Mouse (Mus musculus): ENCODE results near the gene Picalm. TPM values are rescaled to one million over a fixed set of nuclear protein-coding genes. Genes with fewer than 3 reads are reported as not detected.
"Not testable (repeated sequence)": the region's sequence is repeated elsewhere in the genome, so short reads cannot be mapped to it uniquely, and the experiment has no call there.

Gene Picalm
- polyA plus RNA-seq, 1 experiment from 2014 or later: 43.7 TPM

- H3K4me2 ChIP-seq: no peak overlapping the region
- H3K4me3 ChIP-seq (ENCODE audit: low read depth, low read length): no peak overlapping the region
- no peak overlapping the region for H3K27ac ChIP-seq (ENCODE audit: low read depth, low read length)
- no peak overlapping the region for H3K9ac ChIP-seq (ENCODE audit: low read depth, low read length)
- 85% methylated on average over 2 of the region's 2 CpGs for WGBS (ENCODE audit: insufficient replicate concordance)
- no peaks in the 10 kb centered on the region for H3K9me3 ChIP-seq (replicated peaks; ENCODE audit: control insufficient read depth, low read length)
- H3K4me1 ChIP-seq (ENCODE audit: control insufficient read depth, insufficient read depth, low read length): no peaks in the 10 kb centered on the region
- H3K36me3 ChIP-seq (ENCODE audit: control insufficient read depth, insufficient read depth, low read length): peaks cover 16% of the 10 kb centered on the region
- no peak for ATAC-seq (replicated peaks; ENCODE audit: insufficient number of reproducible peaks, low FRiP score, low TSS enrichment)
- H3K27me3 ChIP-seq (ENCODE audit: control insufficient read depth, insufficient read depth, low read length): no peaks in the 10 kb centered on the region
These were observed 28.0 kb downstream of the Picalm start for GRCm38 (mm10) chr7:90158034-90158433.

GRCm38 (mm10) chr7:90160598-90160997, 30.6 kb downstream of the Picalm start:
- 90% methylated on average over 5 of the region's 5 CpGs for WGBS (ENCODE audit: insufficient replicate concordance)
- no peak overlapping the region for H3K4me2 ChIP-seq
- peaks cover 16% of the 10 kb centered on the region for H3K36me3 ChIP-seq (ENCODE audit: control insufficient read depth, insufficient read depth, low read length)
- H3K4me3 ChIP-seq (ENCODE audit: low read depth, low read length): no peak overlapping the region
- no peak for ATAC-seq (replicated peaks; ENCODE audit: insufficient number of reproducible peaks, low FRiP score, low TSS enrichment)
- H3K27ac ChIP-seq (ENCODE audit: low read depth, low read length): no peak overlapping the region
- no peaks in the 10 kb centered on the region for H3K4me1 ChIP-seq (ENCODE audit: control insufficient read depth, insufficient read depth, low read length)
- H3K9ac ChIP-seq (ENCODE audit: low read depth, low read length): no peak overlapping the region
- no peaks in the 10 kb centered on the region for H3K27me3 ChIP-seq (ENCODE audit: control insufficient read depth, insufficient read depth, low read length)
- H3K9me3 ChIP-seq (replicated peaks; ENCODE audit: control insufficient read depth, low read length): no peaks in the 10 kb centered on the region

- no peak overlapping the region for H3K4me3 ChIP-seq (ENCODE audit: low read depth, low read length)
- no peaks in the 10 kb centered on the region for H3K4me1 ChIP-seq (ENCODE audit: control insufficient read depth, insufficient read depth, low read length)
- H3K27me3 ChIP-seq (ENCODE audit: control insufficient read depth, insufficient read depth, low read length): no peaks in the 10 kb centered on the region
- no peak overlapping the region for H3K27ac ChIP-seq (ENCODE audit: low read depth, low read length)
- H3K4me2 ChIP-seq: no peak overlapping the region
- no peak for ATAC-seq (replicated peaks; ENCODE audit: insufficient number of reproducible peaks, low FRiP score, low TSS enrichment)
- H3K9ac ChIP-seq (ENCODE audit: low read depth, low read length): no peak overlapping the region
- H3K36me3 ChIP-seq (ENCODE audit: control insufficient read depth, insufficient read depth, low read length): peaks cover 27% of the 10 kb centered on the region
- 78% methylated on average over 1 of the region's 1 CpGs for WGBS (ENCODE audit: insufficient replicate concordance)
- no peaks in the 10 kb centered on the region for H3K9me3 ChIP-seq (replicated peaks; ENCODE audit: control insufficient read depth, low read length)
These were observed 34.3 kb downstream of the Picalm start for GRCm38 (mm10) chr7:90164276-90164675.

- Histone ChIP-seq H3K9me3 (replicated peaks; ENCODE audit: control insufficient read depth, low read length) (no peaks in the 10 kb centered on the region), H3K36me3 (ENCODE audit: control insufficient read depth, insufficient read depth, low read length) (peaks cover 25% of the 10 kb centered on the region), H3K9ac (ENCODE audit: low read depth, low read length) (no peak overlapping the region), H3K4me3 (ENCODE audit: low read depth, low read length) (no peak overlapping the region), H3K4me1 (ENCODE audit: control insufficient read depth, insufficient read depth, low read length) (no peaks in the 10 kb centered on the region), H3K4me2 (no peak overlapping the region), H3K27me3 (ENCODE audit: control insufficient read depth, insufficient read depth, low read length) (no peaks in the 10 kb centered on the region), H3K27ac (ENCODE audit: low read depth, low read length) (no peak overlapping the region)
- ATAC-seq (replicated peaks; ENCODE audit: insufficient number of reproducible peaks, low FRiP score, low TSS enrichment): no peak
- WGBS (ENCODE audit: insufficient replicate concordance): 78% methylated on average over 1 of the region's 1 CpGs
These were observed 36.0 kb downstream of the Picalm start for GRCm38 (mm10) chr7:90165970-90166369.

GRCm38 (mm10) chr7:90167777-90168176, 37.8 kb downstream of the Picalm start:
- not testable (repeated sequence) for H3K9me3 ChIP-seq (replicated peaks; ENCODE audit: control insufficient read depth, low read length); H3K27ac ChIP-seq (ENCODE audit: low read depth, low read length); ATAC-seq (replicated peaks; ENCODE audit: insufficient number of reproducible peaks, low FRiP score, low TSS enrichment); H3K4me3 ChIP-seq (ENCODE audit: low read depth, low read length); H3K4me1 ChIP-seq (ENCODE audit: control insufficient read depth, insufficient read depth, low read length); H3K27me3 ChIP-seq (ENCODE audit: control insufficient read depth, insufficient read depth, low read length); H3K4me2 ChIP-seq; H3K9ac ChIP-seq (ENCODE audit: low read depth, low read length)
- H3K36me3 ChIP-seq (ENCODE audit: control insufficient read depth, insufficient read depth, low read length): peaks cover 14% of the 10 kb centered on the region
- 76% methylated on average over 10 of the region's 10 CpGs for WGBS (ENCODE audit: insufficient replicate concordance)

- no peak for ATAC-seq (replicated peaks; ENCODE audit: insufficient number of reproducible peaks, low FRiP score, low TSS enrichment)
- 93% methylated on average over 1 of the region's 1 CpGs for WGBS (ENCODE audit: insufficient replicate concordance)
- Histone ChIP-seq H3K4me3 (ENCODE audit: low read depth, low read length) (no peak overlapping the region), H3K9me3 (replicated peaks; ENCODE audit: control insufficient read depth, low read length) (no peaks in the 10 kb centered on the region), H3K4me1 (ENCODE audit: control insufficient read depth, insufficient read depth, low read length) (no peaks in the 10 kb centered on the region), H3K27ac (ENCODE audit: low read depth, low read length) (no peak overlapping the region), H3K4me2 (no peak overlapping the region), H3K9ac (ENCODE audit: low read depth, low read length) (no peak overlapping the region), H3K36me3 (ENCODE audit: control insufficient read depth, insufficient read depth, low read length) (peaks cover 5% of the 10 kb centered on the region; the same call in 1 of the 2 replicates), H3K27me3 (ENCODE audit: control insufficient read depth, insufficient read depth, low read length) (no peaks in the 10 kb centered on the region)
These were observed 43.8 kb downstream of the Picalm start for GRCm38 (mm10) chr7:90173778-90174177.

GRCm38 (mm10) chr7:90175576-90175975, 45.6 kb downstream of the Picalm start:
- no peak overlapping the region for H3K4me2 ChIP-seq
- no peak overlapping the region for H3K9ac ChIP-seq (ENCODE audit: low read depth, low read length)
- ATAC-seq (replicated peaks; ENCODE audit: insufficient number of reproducible peaks, low FRiP score, low TSS enrichment): no peak
- no peaks in the 10 kb centered on the region for H3K27me3 ChIP-seq (ENCODE audit: control insufficient read depth, insufficient read depth, low read length)
- no peak overlapping the region for H3K4me3 ChIP-seq (ENCODE audit: low read depth, low read length)
- no peaks in the 10 kb centered on the region for H3K9me3 ChIP-seq (replicated peaks; ENCODE audit: control insufficient read depth, low read length)
- H3K36me3 ChIP-seq (ENCODE audit: control insufficient read depth, insufficient read depth, low read length): 0 out of 2 replicates have a peak, but pooled peaks cover 5% of the 10 kb centered on the region
- H3K27ac ChIP-seq (ENCODE audit: low read depth, low read length): no peak overlapping the region
- no peaks in the 10 kb centered on the region for H3K4me1 ChIP-seq (ENCODE audit: control insufficient read depth, insufficient read depth, low read length)
- 89% methylated on average over 2 of the region's 2 CpGs for WGBS (ENCODE audit: insufficient replicate concordance)

- no peak for ATAC-seq (replicated peaks; ENCODE audit: insufficient number of reproducible peaks, low FRiP score, low TSS enrichment)
These were observed 50.6 kb downstream of the Picalm start for GRCm38 (mm10) chr7:90180635-90181034.

GRCm38 (mm10) chr7:90200251-90200650, 70.2 kb downstream of the Picalm start:
- Histone ChIP-seq H3K4me2 (no peak overlapping the region), H3K9ac (ENCODE audit: low read depth, low read length) (no peak overlapping the region), H3K9me3 (replicated peaks; ENCODE audit: control insufficient read depth, low read length) (no peaks in the 10 kb centered on the region), H3K4me1 (ENCODE audit: control insufficient read depth, insufficient read depth, low read length) (no peaks in the 10 kb centered on the region; the same call in 1 of the 2 replicates), H3K27me3 (ENCODE audit: control insufficient read depth, insufficient read depth, low read length) (no peaks in the 10 kb centered on the region), H3K27ac (ENCODE audit: low read depth, low read length) (no peak overlapping the region), H3K4me3 (ENCODE audit: low read depth, low read length) (no peak overlapping the region), H3K36me3 (ENCODE audit: control insufficient read depth, insufficient read depth, low read length) (peaks cover 5% of the 10 kb centered on the region)
- no peak for ATAC-seq (replicated peaks; ENCODE audit: insufficient number of reproducible peaks, low FRiP score, low TSS enrichment)
- WGBS (ENCODE audit: insufficient replicate concordance): 89% methylated on average over 5 of the region's 5 CpGs

More at GRCm38 (mm10) chr7:90180635-90181034, 50.6 kb downstream of the Picalm start:
- H3K4me3 ChIP-seq (ENCODE audit: low read depth, low read length): no peak overlapping the region
- no peaks in the 10 kb centered on the region for H3K4me1 ChIP-seq (ENCODE audit: control insufficient read depth, insufficient read depth, low read length)
- H3K27ac ChIP-seq (ENCODE audit: low read depth, low read length): no peak overlapping the region
- H3K36me3 ChIP-seq (ENCODE audit: control insufficient read depth, insufficient read depth, low read length): peaks cover 6% of the 10 kb centered on the region; the same call in 1 of the 2 replicates
- H3K27me3 ChIP-seq (ENCODE audit: control insufficient read depth, insufficient read depth, low read length): no peaks in the 10 kb centered on the region
- H3K9me3 ChIP-seq (replicated peaks; ENCODE audit: control insufficient read depth, low read length): no peaks in the 10 kb centered on the region
- H3K9ac ChIP-seq (ENCODE audit: low read depth, low read length): no peak overlapping the region
- 86% methylated on average over 1 of the region's 1 CpGs for WGBS (ENCODE audit: insufficient replicate concordance)
- no peak overlapping the region for H3K4me2 ChIP-seq

Data from heart, embryonic 11.5 days (tissue).